10 mouse cellular contexts compared by ENCODE assay signal in the genomic region with DNA sequence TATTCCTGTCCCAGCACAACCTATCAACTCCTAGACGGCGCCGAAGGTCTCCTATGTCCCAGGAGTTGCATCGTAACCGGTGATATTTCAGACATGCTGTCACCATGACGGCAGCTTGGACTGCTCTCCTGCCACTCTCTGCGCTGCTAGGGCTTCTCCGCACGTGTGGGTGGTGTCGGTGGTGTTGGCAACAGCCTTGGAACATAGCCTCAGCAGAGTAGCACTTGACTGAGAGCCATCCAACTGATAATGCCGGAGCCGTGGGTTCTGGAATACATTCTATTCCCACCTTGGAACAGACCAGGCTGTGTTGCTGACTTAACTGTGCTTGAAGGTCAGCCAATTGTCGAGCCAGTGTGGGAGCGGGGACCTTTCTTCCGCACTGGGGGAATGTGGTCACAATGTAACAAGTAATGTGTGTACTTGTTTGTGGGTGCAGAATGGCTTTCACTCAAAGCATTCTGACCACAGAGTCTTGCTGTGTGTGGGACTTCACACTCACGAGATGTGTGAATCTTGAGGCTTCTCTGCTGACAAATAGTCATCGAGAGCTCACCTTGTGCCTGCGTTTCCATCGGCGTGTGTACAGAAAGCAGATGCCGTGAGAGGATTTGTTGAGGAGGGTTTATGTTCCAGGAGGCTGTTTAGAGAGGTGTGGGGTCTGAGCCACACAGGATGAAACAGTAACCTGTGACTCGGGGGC. TPM values are rescaled to one million over a fixed set of nuclear protein-coding genes. Genes with fewer than 3 reads are reported as not detected.
DNase-seq lines count a peak whose midpoint lies in the region; ATAC-seq and TF ChIP-seq lines count a peak whose summit lies in the region.
"Had no signal": no experiment of that assay in that cellular context is flagged by ENCODE, and none has a peak within 500 bp of the region (broad histone marks: within the 10 kb centered on the region; RNA-seq: fewer than 3 reads in every experiment).

No protein-coding gene starts in this region.

- 0 out of 2 replicates have a peak overlapping the region, but pooled peaks have one; percentile 9 for H3K4me2 ChIP-seq in heart, embryonic 15.5 days
- no peak overlapping the region for H3K4me2 ChIP-seq in midbrain, embryonic 15.5 days
- H3K4me2 ChIP-seq: lung, embryonic 14.5 days had no signal

- intact Hi-C loops in left cerebral cortex, adult 2 months (cut with DNase I), result loop anchor here (1.0 to 5.0 kb wide), 2 partner anchors 26 to 49 kb away; no protein-coding TSS in a partner anchor

- H3K4me1 ChIP-seq in heart, embryonic 15.5 days (replicated peaks), result peaks cover 23% of the 10 kb centered on the region
- H3K4me1 ChIP-seq in midbrain, embryonic 15.5 days, result peaks cover 14% of the 10 kb centered on the region

- ATAC-seq in heart, embryonic 15.5 days (replicated peaks; ENCODE audit: insufficient number of reproducible peaks, insufficient read depth, low FRiP score, low read depth), result peak; percentile 60
- no peak for ATAC-seq in midbrain, embryonic 15.5 days (replicated peaks)
- no peak for ATAC-seq in cerebellum, adult (ENCODE audit: insufficient number of reproducible peaks, low FRiP score, low TSS enrichment)
- ATAC-seq in megakaryocyte-erythroid progenitor cell, adult 5-6 weeks (replicated peaks; ENCODE audit: low FRiP score, low TSS enrichment, poor library complexity, severe bottlenecking), result no peak

- whole genome bisulfite sequencing in heart, embryonic 15.5 days, result 51% methylated on average over 22 of the region's 22 CpGs
- WGBS in midbrain, embryonic 15.5 days, result 88% methylated on average over 22 of the region's 22 CpGs

- no peaks in the 10 kb centered on the region for H3K27me3 ChIP-seq in heart, embryonic 15.5 days
- no peaks in the 10 kb centered on the region for H3K27me3 ChIP-seq in midbrain, embryonic 15.5 days (replicated peaks)

- H3K9me3 ChIP-seq in heart, embryonic 15.5 days (replicated peaks), result no peaks in the 10 kb centered on the region
- no peaks in the 10 kb centered on the region for H3K9me3 ChIP-seq in midbrain, embryonic 15.5 days

- H3K9ac ChIP-seq in heart, embryonic 15.5 days, result no peak overlapping the region
- H3K9ac ChIP-seq in midbrain, embryonic 15.5 days, result no peak overlapping the region
- H3K9ac ChIP-seq: lung, embryonic 14.5 days had no signal

- H3K4me3 ChIP-seq in heart, embryonic 15.5 days, result no peak overlapping the region
- no peak overlapping the region for H3K4me3 ChIP-seq in left cerebral cortex, adult 2 months
- H3K4me3 ChIP-seq in midbrain, embryonic 15.5 days, result no peak overlapping the region

- peak; percentile 42 for DNase-seq in ovary, postnatal 36 days (ENCODE audit: low spot score)
- no peak for DNase-seq in ovary, postnatal 14 days (ENCODE audit: low spot score)
- peak; percentile 53 to 54 for DNase-seq in left cerebral cortex, adult 2 months (ENCODE audit: extremely low spot score in 1 of 2, low spot score in 2 of 2)
- DNase-seq in embryo, embryonic 9.5 days (ENCODE audit: extremely low spot score), result no peak
- DNase-seq: kidney, postnatal 10 days; lung, embryonic 14.5 days had no signal

- no peaks in the 10 kb centered on the region for H3K36me3 ChIP-seq in heart, embryonic 15.5 days
- H3K36me3 ChIP-seq in midbrain, embryonic 15.5 days (replicated peaks), result no peaks in the 10 kb centered on the region

- peak overlapping the region; percentile 82 for H3K27ac ChIP-seq in heart, embryonic 15.5 days
- H3K27ac ChIP-seq in left cerebral cortex, adult 2 months, result no peak overlapping the region; the same call in 1 of the 2 replicates
- H3K27ac ChIP-seq in midbrain, embryonic 15.5 days, result no peak overlapping the region

- no peak for TF ChIP-seq CTCF in left cerebral cortex, adult 2 months (IDR thresholded peaks at IDR 0.05)

RNA-seq across cellular contexts. Expression of gene Vrk1, which starts 1.5 kb away (rescaled TPM):
- polyA plus RNA-seq in heart, embryonic 15.5 days (2015; fragmentation: Nextera tagmentation; extraction: Ambion mirVana), result 36.7 and 40.8 TPM in 2 replicates
- total RNA-seq in left cerebral cortex, adult 2 months (2021), result 10 to 100 TPM; 12.9 to 13.0 TPM
- 31.6 and 32.6 TPM in 2 replicates for polyA plus RNA-seq in midbrain, embryonic 15.5 days (2015; fragmentation: Nextera tagmentation; extraction: Ambion mirVana)
- 72.5 and 90.8 TPM in 2 replicates for total RNA-seq in megakaryocyte-erythroid progenitor cell, adult 5-6 weeks (2014; fragmentation: Nextera tagmentation)
- 149 and 178 TPM in 2 replicates for total RNA-seq in megakaryocyte-erythroid progenitor cell, adult 5-6 weeks (2017)

Comparison
In these comparisons a context has a peak if more than half of its experiments do, and no peak if none do; other contexts are left out.
1. DNase-seq: peak in ovary, postnatal 36 days (single experiment) and left cerebral cortex, adult 2 months (2 of 2); none in ovary, postnatal 14 days (single experiment) and embryo, embryonic 9.5 days (single experiment).
2. RNA of gene Vrk1, which starts 1.5 kb away (total RNA-seq): 72.5 to 178 TPM in megakaryocyte-erythroid progenitor cell, adult 5-6 weeks; 12.9 to 13.0 TPM in left cerebral cortex, adult 2 months; every median in the first group is over 4 times any median in the second.